Mouse (Mus musculus): ENCODE data around the gene Frmpd1.

The Frmpd1 gene

GRCm38 (mm10) chr4:45184521-45185330, at the start of gene Frmpd1:
Gene Frmpd1, plus strand, starts transcription at chr4:45184875.
- DNase-seq (ENCODE audit: low read depth), result peak; percentile 16

- no peak for DNase-seq (ENCODE audit: low read depth)
These were observed 47.0 kb upstream of the Frmpd1 start for GRCm38 (mm10) chr4:45137636-45138035.

GRCm38 (mm10) chr4:45141835-45142234, 42.8 kb upstream of the Frmpd1 start:
- DNase-seq (ENCODE audit: low read depth), result no peak

- no peak for DNase-seq (ENCODE audit: low read depth)
These were observed 42.3 kb upstream of the Frmpd1 start for GRCm38 (mm10) chr4:45142411-45142810.

- DNase-seq (ENCODE audit: low read depth), result no peak
These were observed 41.7 kb upstream of the Frmpd1 start for GRCm38 (mm10) chr4:45143005-45143404.

GRCm38 (mm10) chr4:45156433-45156832, 28.2 kb upstream of the Frmpd1 start:
- no peak for DNase-seq (ENCODE audit: low read depth)

- no peak for DNase-seq (ENCODE audit: low read depth)
These were observed 26.1 kb upstream of the Frmpd1 start for GRCm38 (mm10) chr4:45158608-45159007.

GRCm38 (mm10) chr4:45160773-45161172, 23.9 kb upstream of the Frmpd1 start:
- no peak for DNase-seq (ENCODE audit: low read depth)

GRCm38 (mm10) chr4:45163711-45164110, 21.0 kb upstream of the Frmpd1 start:
- DNase-seq (ENCODE audit: low read depth), result no peak

- no peak for DNase-seq (ENCODE audit: low read depth)
These were observed 19.2 kb upstream of the Frmpd1 start for GRCm38 (mm10) chr4:45165477-45165876.

- DNase-seq (ENCODE audit: low read depth), result no peak
These were observed 18.7 kb upstream of the Frmpd1 start for GRCm38 (mm10) chr4:45165955-45166354.

- no peak for DNase-seq (ENCODE audit: low read depth)
These were observed 13.3 kb upstream of the Frmpd1 start for GRCm38 (mm10) chr4:45171340-45171739.

GRCm38 (mm10) chr4:45183818-45184520, 706 bp upstream of the Frmpd1 start:
- no peak for DNase-seq (ENCODE audit: low read depth)

GRCm38 (mm10) chr4:45185331-45185669, 625 bp downstream of the Frmpd1 start:
- no peak for DNase-seq (ENCODE audit: low read depth)

GRCm38 (mm10) chr4:45198296-45198695, 13.6 kb downstream of the Frmpd1 start:
- no peak for DNase-seq (ENCODE audit: low read depth)

- no peak for DNase-seq (ENCODE audit: low read depth)
These were observed 18.6 kb downstream of the Frmpd1 start for GRCm38 (mm10) chr4:45203283-45203682.

GRCm38 (mm10) chr4:45207444-45207843, 22.8 kb downstream of the Frmpd1 start:
- no peak for DNase-seq (ENCODE audit: low read depth)

- DNase-seq (ENCODE audit: low read depth), result no peak
These were observed 24.2 kb downstream of the Frmpd1 start for GRCm38 (mm10) chr4:45208832-45209363.

GRCm38 (mm10) chr4:45212342-45213063, 27.8 kb downstream of the Frmpd1 start:
- peak; percentile 21 for DNase-seq (ENCODE audit: low read depth)

- no peak for DNase-seq (ENCODE audit: low read depth)
These were observed 35.3 kb downstream of the Frmpd1 start for GRCm38 (mm10) chr4:45219946-45220345.

GRCm38 (mm10) chr4:45222395-45222794, 37.7 kb downstream of the Frmpd1 start:
- DNase-seq (ENCODE audit: low read depth), result no peak

GRCm38 (mm10) chr4:45230263-45230662, 45.6 kb downstream of the Frmpd1 start:
- DNase-seq (ENCODE audit: low read depth), result no peak

GRCm38 (mm10) chr4:45238260-45238659, 53.6 kb downstream of the Frmpd1 start:
- DNase-seq (ENCODE audit: low read depth), result no peak

Measured in c-Kit-positive CD71-positive TER-119-negative erythroid progenitor cells, embryonic 14.5 days (primary cell).